Mouse (Mus musculus) limb, embryonic 10.5 days (tissue): ENCODE data around the gene Slc13a3. TPM values are rescaled to one million over a fixed set of nuclear protein-coding genes. Genes with fewer than 3 reads are reported as not detected.

Source experiments
- DNase-seq: peaks from one replicate; pipeline ENCODE4 v3.0.0-alpha.2; 2017; ENCODE audit warnings: low spot score
- H3K27ac ChIP-seq: fragments of 300-500 bp; sonication (generic); 2 replicates; pipeline ENCODE4 v1.5.1; 2016; ENCODE audit warnings: mild to moderate bottlenecking
- H3K27me3 ChIP-seq: fragments of 300-500 bp; sonication (generic); 2 replicates; pipeline ENCODE4 v1.6.1; 2016; ENCODE audit warnings: low read depth, mild to moderate bottlenecking; ENCODE audit not compliant: poor library complexity, severe bottlenecking
- H3K36me3 ChIP-seq: fragments of 300-500 bp; sonication (generic); 2 replicates; pipeline ENCODE4 v1.6.1; 2016; ENCODE audit warnings: mild to moderate bottlenecking, moderate library complexity
- H3K4me1 ChIP-seq: fragments of 300-500 bp; sonication (generic); 2 replicates; pipeline ENCODE4 v1.6.1; 2016
- H3K4me3 ChIP-seq: fragments of 300-500 bp; sonication (generic); 2 replicates; pipeline ENCODE4 v1.5.1; 2016; ENCODE audit warnings: mild to moderate bottlenecking, moderate library complexity
- H3K9me3 ChIP-seq: fragments of 300-500 bp; sonication (generic); replicated peaks from 2 replicates; pipeline ENCODE4 v1.6.1; 2016; ENCODE audit warnings: mild to moderate bottlenecking
- WGBS: fragments of 180-500 bp; shearing (Covaris S2); methylation state at CpG from one replicate; pipeline ENCODE4 v1.1.7; 2016; 5-methylcytosine and 5-hydroxymethylcytosine counted together
- polyA plus RNA-seq: library from polyadenylated mRNA; unstranded; fragments of >200 nt; fragmentation: Nextera tagmentation; extraction: Ambion mirVana; gene quantifications from 2 replicates; pipeline ENCODE4 v1.2.1, GENCODE M21; 2016

Slc13a3 gene
- polyA plus RNA-seq, 1 experiment from 2014 or later: not detected

GRCm38 (mm10) chr2:165419670-165420111, 53.3 kb downstream of the Slc13a3 start:
- H3K9me3 ChIP-seq: no peaks in the 10 kb centered on the region
- H3K4me1 ChIP-seq: peaks cover 37% of the 10 kb centered on the region
- no peak for DNase-seq
- no peaks in the 10 kb centered on the region for H3K27me3 ChIP-seq
- WGBS: 82% methylated on average over 4 of the region's 4 CpGs
- no peak overlapping the region for H3K4me3 ChIP-seq
- H3K36me3 ChIP-seq: no peaks in the 10 kb centered on the region
- peak overlapping the region; percentile 47 for H3K27ac ChIP-seq

- Histone ChIP-seq H3K36me3 (no peaks in the 10 kb centered on the region), H3K27ac (no peak overlapping the region), H3K4me1 (peaks cover 47% of the 10 kb centered on the region), H3K27me3 (no peaks in the 10 kb centered on the region), H3K9me3 (no peaks in the 10 kb centered on the region), H3K4me3 (no peak overlapping the region)
- WGBS: 90% methylated on average over 2 of the region's 2 CpGs
- DNase-seq: no peak
Measured at GRCm38 (mm10) chr2:165418577-165418976, 54.5 kb downstream of the Slc13a3 start.

- no peaks in the 10 kb centered on the region for H3K9me3 ChIP-seq
- H3K36me3 ChIP-seq: no peaks in the 10 kb centered on the region
- H3K4me1 ChIP-seq: peaks cover 47% of the 10 kb centered on the region
- 74% methylated on average over 7 of the region's 7 CpGs for WGBS
- H3K4me3 ChIP-seq: no peak overlapping the region
- peak overlapping the region; percentile 67 for H3K27ac ChIP-seq
- DNase-seq: no peak
- H3K27me3 ChIP-seq: no peaks in the 10 kb centered on the region
Measured at GRCm38 (mm10) chr2:165417291-165417690, 55.7 kb downstream of the Slc13a3 start.

- peak; percentile 54 for DNase-seq
- peak overlapping the region; percentile 67; the same call in 1 of the 2 replicates for H3K27ac ChIP-seq
- H3K36me3 ChIP-seq: no peaks in the 10 kb centered on the region
- H3K4me3 ChIP-seq: no peak overlapping the region
- H3K27me3 ChIP-seq: no peaks in the 10 kb centered on the region
- 30% methylated on average over 6 of the region's 6 CpGs for WGBS
- H3K4me1 ChIP-seq: peaks cover 47% of the 10 kb centered on the region
- no peaks in the 10 kb centered on the region for H3K9me3 ChIP-seq
Measured at GRCm38 (mm10) chr2:165415795-165416194, 57.2 kb downstream of the Slc13a3 start.

GRCm38 (mm10) chr2:165415141-165415721, 57.8 kb downstream of the Slc13a3 start:
- Histone ChIP-seq H3K9me3 (no peaks in the 10 kb centered on the region), H3K4me3 (no peak overlapping the region), H3K27ac (peak overlapping the region; percentile 67), H3K27me3 (no peaks in the 10 kb centered on the region), H3K4me1 (peaks cover 47% of the 10 kb centered on the region), H3K36me3 (no peaks in the 10 kb centered on the region)
- 40% methylated on average over 11 of the region's 11 CpGs for WGBS
- no peak for DNase-seq

- Histone ChIP-seq H3K9me3 (no peaks in the 10 kb centered on the region), H3K27me3 (no peaks in the 10 kb centered on the region), H3K36me3 (no peaks in the 10 kb centered on the region), H3K4me1 (peaks cover 41% of the 10 kb centered on the region), H3K27ac (peak overlapping the region; percentile 67), H3K4me3 (no peak overlapping the region)
- WGBS: 72% methylated on average over 5 of the region's 5 CpGs
- DNase-seq: no peak
Measured at GRCm38 (mm10) chr2:165414321-165414720, 58.7 kb downstream of the Slc13a3 start.

- H3K9me3 ChIP-seq: no peaks in the 10 kb centered on the region
- no peak for DNase-seq
- 60% methylated on average over 3 of the region's 3 CpGs for WGBS
- H3K27ac ChIP-seq: peak overlapping the region; percentile 67
- H3K27me3 ChIP-seq: no peaks in the 10 kb centered on the region
- H3K4me1 ChIP-seq: peaks cover 38% of the 10 kb centered on the region
- no peak overlapping the region for H3K4me3 ChIP-seq
- H3K36me3 ChIP-seq: no peaks in the 10 kb centered on the region
Measured at GRCm38 (mm10) chr2:165413884-165414283, 59.1 kb downstream of the Slc13a3 start.

GRCm38 (mm10) chr2:165407700-165408301, 65.2 kb downstream of the Slc13a3 start:
- H3K4me3 ChIP-seq: no peak overlapping the region
- H3K9me3 ChIP-seq: no peaks in the 10 kb centered on the region
- WGBS: 56% methylated on average over 10 of the region's 10 CpGs
- no peaks in the 10 kb centered on the region for H3K36me3 ChIP-seq
- peaks cover 25% of the 10 kb centered on the region for H3K4me1 ChIP-seq
- no peak overlapping the region for H3K27ac ChIP-seq
- no peaks in the 10 kb centered on the region for H3K27me3 ChIP-seq
- peak; percentile 82 for DNase-seq

- peak overlapping the region; percentile 3; the same call in 1 of the 2 replicates for H3K27ac ChIP-seq
- DNase-seq: no peak
- peaks cover 37% of the 10 kb centered on the region for H3K4me1 ChIP-seq
- H3K36me3 ChIP-seq: no peaks in the 10 kb centered on the region
- H3K4me3 ChIP-seq: no peak overlapping the region
- 72% methylated on average over 6 of the region's 6 CpGs for WGBS
- H3K27me3 ChIP-seq: no peaks in the 10 kb centered on the region
- no peaks in the 10 kb centered on the region for H3K9me3 ChIP-seq
Measured at GRCm38 (mm10) chr2:165405351-165405750, 67.7 kb downstream of the Slc13a3 start.

GRCm38 (mm10) chr2:165404951-165405350, 68.1 kb downstream of the Slc13a3 start:
- H3K27me3 ChIP-seq: no peaks in the 10 kb centered on the region
- peaks cover 37% of the 10 kb centered on the region for H3K4me1 ChIP-seq
- WGBS: 78% methylated on average over 9 of the region's 9 CpGs
- H3K36me3 ChIP-seq: no peaks in the 10 kb centered on the region
- H3K27ac ChIP-seq: peak overlapping the region; percentile 3; the same call in 1 of the 2 replicates
- no peaks in the 10 kb centered on the region for H3K9me3 ChIP-seq
- DNase-seq: no peak
- no peak overlapping the region for H3K4me3 ChIP-seq

GRCm38 (mm10) chr2:165398164-165398785, 74.8 kb downstream of the Slc13a3 start:
- Histone ChIP-seq H3K4me3 (no peak overlapping the region), H3K27me3 (no peaks in the 10 kb centered on the region), H3K36me3 (no peaks in the 10 kb centered on the region), H3K4me1 (peaks cover 38% of the 10 kb centered on the region), H3K9me3 (no peaks in the 10 kb centered on the region), H3K27ac (peak overlapping the region; percentile 83)
- DNase-seq: no peak
- 55% methylated on average over 15 of the region's 15 CpGs for WGBS

GRCm38 (mm10) chr2:165397502-165398163, 75.4 kb downstream of the Slc13a3 start:
- WGBS: 78% methylated on average over 23 of the region's 23 CpGs
- H3K27ac ChIP-seq: peak overlapping the region; percentile 83
- peaks cover 38% of the 10 kb centered on the region for H3K4me1 ChIP-seq
- no peaks in the 10 kb centered on the region for H3K9me3 ChIP-seq
- H3K27me3 ChIP-seq: no peaks in the 10 kb centered on the region
- no peak for DNase-seq
- no peak overlapping the region for H3K4me3 ChIP-seq
- H3K36me3 ChIP-seq: no peaks in the 10 kb centered on the region
